Mouse (Mus musculus) embryonic facial prominence, embryonic 14.5 days (tissue): ENCODE results near the gene Ccdc89. TPM values are rescaled to one million over a fixed set of nuclear protein-coding genes. Genes with fewer than 3 reads are reported as not detected.
A peak's percentile ranks its signal among the peaks of the same experiment; 100 is the strongest.

Source experiments
- ATAC-seq: fragments of 200-750 bp; cut with Nextera tagmentation; 2 replicates; pipeline ENCODE4 v1.8.0; 2017; ENCODE audit warnings: low read depth, moderate number of reproducible peaks, moderate TSS enrichment
- DNase-seq: peaks from one replicate; pipeline ENCODE4 v3.0.0-alpha.2; 2015; ENCODE audit warnings: low spot score
- H3K27ac ChIP-seq: fragments of 300-500 bp; sonication (generic); replicated peaks from 2 replicates; pipeline ENCODE4 v1.5.1; 2014; ENCODE audit warnings: low read depth, mild to moderate bottlenecking, low read length, moderate library complexity
- H3K27me3 ChIP-seq: fragments of 300-500 bp; sonication (generic); replicated peaks from 2 replicates; pipeline ENCODE4 v1.6.1; 2014; ENCODE audit warnings: low read length; ENCODE audit not compliant: control insufficient read depth, insufficient read depth
- H3K36me3 ChIP-seq: fragments of 300-500 bp; sonication (generic); 2 replicates; pipeline ENCODE4 v1.6.1; 2014; ENCODE audit warnings: low read length, mixed read lengths; ENCODE audit not compliant: control insufficient read depth, insufficient read depth
- H3K4me1 ChIP-seq: fragments of 300-500 bp; sonication (generic); 2 replicates; pipeline ENCODE4 v1.6.1; 2014; ENCODE audit warnings: antibody characterized with exemption, low read length; ENCODE audit not compliant: control insufficient read depth, insufficient read depth
- H3K4me2 ChIP-seq: fragments of 300-500 bp; sonication (generic); 2 replicates; pipeline ENCODE4 v1.6.1; 2014; ENCODE audit warnings: low read depth, mild to moderate bottlenecking, low read length, moderate library complexity, mixed read lengths
- H3K4me3 ChIP-seq: fragments of 300-500 bp; sonication (generic); 2 replicates; pipeline ENCODE4 v1.5.1; 2014; ENCODE audit warnings: low read depth, mild to moderate bottlenecking, low read length
- H3K9ac ChIP-seq: fragments of 300-500 bp; sonication (generic); 2 replicates; pipeline ENCODE4 v1.6.1; 2014; ENCODE audit warnings: low read depth, mild to moderate bottlenecking, low read length, moderate library complexity, mixed read lengths
- H3K9me3 ChIP-seq: fragments of 300-500 bp; sonication (generic); 2 replicates; pipeline ENCODE4 v1.6.1; 2016; ENCODE audit warnings: low read length; ENCODE audit not compliant: control insufficient read depth
- WGBS: fragments of 180-500 bp; shearing (Covaris S2); extraction: QIAGEN DNeasy Blood & Tissue Kit; methylation state at CpG from one replicate; pipeline ENCODE4 v1.1.7; 2014; 5-methylcytosine and 5-hydroxymethylcytosine counted together
- polyA plus RNA-seq: library from polyadenylated mRNA; unstranded; fragments of >200 nt; fragmentation: Nextera tagmentation; extraction: Ambion mirVana; gene quantifications from 2 replicates; pipeline ENCODE4 v1.2.1, GENCODE M21; 2014

Gene Ccdc89
- polyA plus RNA-seq, 1 experiment from 2014 or later = 1.9 TPM

DNA sequence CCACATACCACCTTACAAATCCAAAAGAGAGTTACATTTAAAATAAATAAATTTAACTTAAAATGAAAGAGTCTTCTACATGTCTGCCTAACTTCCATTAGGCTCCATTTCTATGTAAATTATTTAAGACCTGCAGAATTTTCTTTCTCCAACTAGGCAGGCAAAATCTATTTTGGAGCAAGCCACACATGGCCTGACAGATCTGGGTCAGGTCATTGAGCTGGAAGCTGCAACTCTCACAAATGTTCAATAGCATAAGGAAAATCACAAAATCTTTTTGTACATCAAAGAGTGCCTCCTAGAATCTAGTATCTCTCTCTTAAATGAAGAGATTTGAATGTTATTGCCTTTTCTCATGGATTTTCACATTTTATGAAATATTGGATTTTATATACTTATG lies 5.8 kb downstream of the Ccdc89 start:
- no peak for ATAC-seq
- no peak overlapping the region for H3K27ac ChIP-seq
- H3K4me1 ChIP-seq = no peaks in the 10 kb centered on the region
- H3K36me3 ChIP-seq = no peaks in the 10 kb centered on the region
- no peak overlapping the region for H3K9ac ChIP-seq
- no peak for DNase-seq
- H3K4me2 ChIP-seq = no peak overlapping the region
- no peaks in the 10 kb centered on the region for H3K9me3 ChIP-seq
- no peaks in the 10 kb centered on the region for H3K27me3 ChIP-seq
- H3K4me3 ChIP-seq = no peak overlapping the region

- no peak overlapping the region for H3K27ac ChIP-seq
- H3K4me3 ChIP-seq = no peak overlapping the region
- H3K4me2 ChIP-seq = no peak overlapping the region
- no peaks in the 10 kb centered on the region for H3K36me3 ChIP-seq
- no peaks in the 10 kb centered on the region for H3K9me3 ChIP-seq
- H3K4me1 ChIP-seq = no peaks in the 10 kb centered on the region
- ATAC-seq = no peak
- no peak overlapping the region for H3K9ac ChIP-seq
- DNase-seq = no peak
- no peaks in the 10 kb centered on the region for H3K27me3 ChIP-seq
- 79% methylated on average over 4 of the region's 4 CpGs for WGBS
Observed at GRCm38 (mm10) chr7:90440044-90440443, 13.7 kb downstream of the Ccdc89 start.

DNA sequence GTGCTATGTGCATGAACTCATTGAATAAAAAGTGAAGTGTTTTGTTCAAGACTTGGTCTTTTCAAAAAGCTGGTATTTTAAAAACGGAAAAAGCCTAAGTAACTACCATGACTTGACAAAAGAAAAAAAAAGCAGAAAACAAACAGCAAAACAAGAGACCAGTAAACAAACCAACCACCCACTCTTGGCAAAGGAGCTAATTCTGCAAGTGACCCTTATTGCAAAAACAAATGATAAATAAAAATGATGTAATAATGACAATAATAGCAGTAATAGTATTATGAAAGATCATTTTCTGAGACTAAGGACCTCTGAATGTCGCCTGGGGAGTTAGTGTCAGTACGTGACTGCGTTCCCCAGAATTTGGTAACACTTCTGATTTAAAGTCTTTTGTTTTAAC lies 15.7 kb downstream of the Ccdc89 start:
- Histone ChIP-seq H3K27me3 (no peaks in the 10 kb centered on the region), H3K27ac (peak overlapping the region; percentile 99), H3K4me1 (no peaks in the 10 kb centered on the region), H3K4me3 (peak overlapping the region; percentile 79), H3K36me3 (peaks cover 2% of the 10 kb centered on the region), H3K9me3 (no peaks in the 10 kb centered on the region), H3K4me2 (peak overlapping the region; percentile 61), H3K9ac (peak overlapping the region; percentile 100)
- 11% methylated on average over 4 of the region's 4 CpGs for WGBS
- ATAC-seq (no peak), DNase-seq (no peak)

DNA sequence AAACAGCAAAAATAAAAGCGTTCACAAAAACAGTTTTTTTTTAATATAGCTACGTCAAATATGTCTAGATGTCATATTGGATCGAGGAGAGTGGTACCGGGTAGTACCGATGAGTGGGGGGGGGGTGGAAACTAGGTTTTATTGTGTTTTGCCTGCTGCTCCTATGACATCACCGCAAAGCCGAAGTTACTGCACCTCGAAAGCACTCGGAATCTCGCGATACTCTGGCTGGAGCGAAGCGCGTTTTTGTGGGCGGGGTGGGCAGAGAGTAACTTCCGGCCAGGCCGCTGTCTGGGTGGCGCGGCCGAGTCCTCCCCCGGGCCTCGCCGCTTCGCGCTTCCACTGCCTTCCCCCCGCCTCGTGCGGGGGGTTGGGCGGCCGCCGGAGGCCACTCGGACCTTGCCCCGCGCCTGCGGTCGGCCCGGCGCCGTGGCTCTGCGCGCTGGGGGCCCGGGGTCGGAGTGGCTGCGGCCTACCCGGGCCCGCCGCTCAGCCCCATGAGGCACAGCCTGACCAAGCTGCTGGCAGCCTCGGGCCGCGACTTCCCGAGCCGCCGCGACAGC lies 16.2 kb downstream of the Ccdc89 start, which contains the start of gene Crebzf:
Gene Crebzf, plus strand, starts transcription at position 212 of the 563 bp plus-strand sequence.
- under 1% methylated on average over 27 of the region's 54 CpGs for WGBS
- peak; percentile 99 for DNase-seq
- Histone ChIP-seq H3K36me3 (peaks cover 6% of the 10 kb centered on the region), H3K9ac (peak within 1 kb of the TSS; percentile 100), H3K27me3 (no peaks in the 10 kb centered on the region), H3K27ac (peak within 1 kb of the TSS; percentile 99), H3K4me1 (no peaks in the 10 kb centered on the region), H3K4me2 (peak within 1 kb of the TSS; percentile 98), H3K4me3 (peak within 1 kb of the TSS; percentile 79), H3K9me3 (no peaks in the 10 kb centered on the region)
- peak; percentile 97 for ATAC-seq

- WGBS = under 1% methylated on average over 47 of the region's 123 CpGs
- DNase-seq = peak; percentile 74
- H3K27ac ChIP-seq = peak overlapping the region; percentile 99
- peak overlapping the region; percentile 100 for H3K9ac ChIP-seq
- ATAC-seq = peak; percentile 75
- peaks cover 11% of the 10 kb centered on the region for H3K36me3 ChIP-seq
- no peaks in the 10 kb centered on the region for H3K9me3 ChIP-seq
- H3K27me3 ChIP-seq = no peaks in the 10 kb centered on the region
- H3K4me3 ChIP-seq = peak overlapping the region; percentile 79
- H3K4me1 ChIP-seq = no peaks in the 10 kb centered on the region
- H3K4me2 ChIP-seq = peak overlapping the region; percentile 98
Observed at GRCm38 (mm10) chr7:90443101-90444091, 17.0 kb downstream of the Ccdc89 start.

GRCm38 (mm10) chr7:90444206-90444605 lies 17.8 kb downstream of the Ccdc89 start:
- H3K27me3 ChIP-seq = no peaks in the 10 kb centered on the region
- H3K27ac ChIP-seq = peak overlapping the region; percentile 99
- peak overlapping the region; percentile 98 for H3K4me2 ChIP-seq
- no peaks in the 10 kb centered on the region for H3K4me1 ChIP-seq
- H3K9me3 ChIP-seq = no peaks in the 10 kb centered on the region
- under 1% methylated on average over 6 of the region's 6 CpGs for WGBS
- H3K4me3 ChIP-seq = peak overlapping the region; percentile 79
- DNase-seq = no peak
- no peak for ATAC-seq
- peak overlapping the region; percentile 100 for H3K9ac ChIP-seq
- peaks cover 15% of the 10 kb centered on the region for H3K36me3 ChIP-seq

DNA sequence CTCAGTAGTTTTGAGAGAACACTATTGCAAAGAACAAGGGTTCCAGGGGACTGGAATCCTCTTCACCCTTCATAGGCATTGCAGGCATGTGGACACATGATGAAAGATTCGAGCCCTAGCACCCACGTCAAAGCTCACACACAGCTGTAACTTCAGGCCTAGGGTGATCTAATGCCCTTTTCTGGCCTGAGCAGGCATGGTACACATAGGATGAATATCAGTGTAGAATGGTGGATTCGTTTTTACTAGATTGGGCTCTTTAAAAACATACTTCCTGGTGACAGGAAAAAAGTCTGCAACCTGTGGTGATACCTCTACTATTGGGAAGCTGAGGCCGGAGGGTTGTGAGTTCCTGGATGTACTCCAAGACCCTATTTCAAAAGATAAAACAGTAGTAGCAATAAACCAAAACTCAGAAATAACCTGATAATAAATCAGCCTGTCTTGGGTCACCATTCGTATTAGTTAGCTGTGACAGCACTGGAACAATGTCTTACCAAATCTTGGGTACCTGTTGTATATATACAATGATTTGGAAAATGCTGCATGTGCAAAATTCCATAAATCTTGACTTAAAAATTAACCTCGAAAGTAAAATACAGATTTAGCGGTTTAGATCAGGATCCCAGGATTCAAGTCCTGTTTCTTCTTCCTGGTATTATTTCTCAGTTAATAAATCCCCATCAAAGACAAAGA lies 29.9 kb downstream of the Ccdc89 start:
- H3K27ac ChIP-seq = peak overlapping the region; percentile 91
- no peaks in the 10 kb centered on the region for H3K9me3 ChIP-seq
- peaks cover 26% of the 10 kb centered on the region for H3K36me3 ChIP-seq
- H3K4me3 ChIP-seq = peak overlapping the region; percentile 79
- no peaks in the 10 kb centered on the region for H3K4me1 ChIP-seq
- DNase-seq (no peak), ATAC-seq (no peak)
- H3K27me3 ChIP-seq = no peaks in the 10 kb centered on the region
- H3K4me2 ChIP-seq = peak overlapping the region; percentile 61
- WGBS = 28% methylated on average over 7 of the region's 7 CpGs
- H3K9ac ChIP-seq = peak overlapping the region; percentile 84

GRCm38 (mm10) chr7:90456845-90457468 lies 30.6 kb downstream of the Ccdc89 start, which contains the start of gene Tmem126a:
Gene Tmem126a (minus strand): TSS chr7:90457229.
- peak within 1 kb of the TSS; percentile 91 for H3K27ac ChIP-seq
- peak within 1 kb of the TSS; percentile 61 for H3K4me2 ChIP-seq
- no peaks in the 10 kb centered on the region for H3K27me3 ChIP-seq
- peak within 1 kb of the TSS; percentile 84 for H3K9ac ChIP-seq
- no peaks in the 10 kb centered on the region for H3K4me1 ChIP-seq
- DNase-seq (peak; percentile 95), ATAC-seq (peak; percentile 96)
- peak within 1 kb of the TSS; percentile 79 for H3K4me3 ChIP-seq
- under 1% methylated on average over 36 of the region's 41 CpGs for WGBS
- H3K36me3 ChIP-seq = peaks cover 19% of the 10 kb centered on the region
- no peaks in the 10 kb centered on the region for H3K9me3 ChIP-seq
